Mouse (Mus musculus) intestine, postnatal 0 days (tissue): Measurements from ENCODE around the gene Ext2. TPM values are rescaled to one million over a fixed set of nuclear protein-coding genes. Genes with fewer than 3 reads are reported as not detected.

Experiments
- ATAC-seq: fragments of 200-750 bp; cut with Nextera tagmentation; 2 replicates; pipeline ENCODE4 v1.8.0; 2017; ENCODE audit warnings: mild to moderate bottlenecking, moderate TSS enrichment, moderate library complexity
- H3K27ac ChIP-seq: fragments of 300-500 bp; sonication (generic); 2 replicates; pipeline ENCODE4 v1.5.1; 2014; ENCODE audit warnings: mild to moderate bottlenecking, low read depth, low read length, moderate library complexity
- H3K27me3 ChIP-seq: fragments of 300-500 bp; sonication (generic); replicated peaks from 2 replicates; pipeline ENCODE4 v1.6.1; 2014; ENCODE audit warnings: low read length, mixed read lengths; ENCODE audit not compliant: control insufficient read depth, insufficient read depth
- H3K36me3 ChIP-seq: fragments of 300-500 bp; sonication (generic); 2 replicates; pipeline ENCODE4 v1.6.1; 2014; ENCODE audit warnings: mild to moderate bottlenecking, moderate library complexity; ENCODE audit not compliant: control insufficient read depth, insufficient read depth
- H3K4me1 ChIP-seq: fragments of 300-500 bp; sonication (generic); replicated peaks from 2 replicates; pipeline ENCODE4 v1.6.1; 2014; ENCODE audit warnings: antibody characterized with exemption, low read length, mixed read lengths; ENCODE audit not compliant: control insufficient read depth, insufficient read depth
- H3K4me2 ChIP-seq: fragments of 300-500 bp; sonication (generic); replicated peaks from 2 replicates; pipeline ENCODE4 v1.6.1; 2014; ENCODE audit warnings: low read depth, mild to moderate bottlenecking, moderate library complexity
- H3K4me3 ChIP-seq: fragments of 300-500 bp; sonication (generic); 2 replicates; pipeline ENCODE4 v1.5.1; 2014; ENCODE audit warnings: low read depth, low read length
- H3K9ac ChIP-seq: fragments of 300-500 bp; sonication (generic); 2 replicates; pipeline ENCODE4 v1.6.1; 2014; ENCODE audit warnings: mild to moderate bottlenecking, low read depth, low read length
- H3K9me3 ChIP-seq: fragments of 300-500 bp; sonication (generic); 2 replicates; pipeline ENCODE4 v1.6.1; 2016; ENCODE audit warnings: mixed run types; ENCODE audit not compliant: control insufficient read depth
- CTCF ChIP-seq: sonication (generic); IDR thresholded peaks from 2 replicates; pipeline ENCODE4 v1.5.1; 2016; ENCODE audit warnings: low read depth, mild to moderate bottlenecking, control low read depth, antibody characterized with exemption, moderate library complexity
- WGBS: fragments of 180-500 bp; shearing (Covaris S2); extraction: QIAGEN DNeasy Blood & Tissue Kit; methylation state at CpG from one replicate; pipeline ENCODE4 v1.1.7; 2014; 5-methylcytosine and 5-hydroxymethylcytosine counted together
- polyA plus RNA-seq: library from polyadenylated mRNA; unstranded; fragments of >200 nt; fragmentation: Nextera tagmentation; extraction: Ambion mirVana; gene quantifications from 2 replicates; pipeline ENCODE4 v1.2.1, GENCODE M21; 2015

Gene Ext2
- polyA plus RNA-seq, 1 experiment from 2014 or later, result 40.8 TPM

GRCm38 (mm10) chr2:93788557-93788956 lies 33.8 kb downstream of the Ext2 start:
- H3K9ac ChIP-seq, result no peak overlapping the region
- H3K27ac ChIP-seq, result no peak overlapping the region
- H3K9me3 ChIP-seq, result no peaks in the 10 kb centered on the region
- H3K4me1 ChIP-seq, result no peaks in the 10 kb centered on the region
- no peak overlapping the region for H3K4me3 ChIP-seq
- H3K4me2 ChIP-seq, result no peak overlapping the region
- peaks cover 32% of the 10 kb centered on the region for H3K36me3 ChIP-seq
- ATAC-seq, result no peak
- 88% methylated on average over 5 of the region's 5 CpGs for WGBS
- TF ChIP-seq CTCF, result no peak
- H3K27me3 ChIP-seq, result no peaks in the 10 kb centered on the region

- H3K27ac ChIP-seq, result no peak overlapping the region
- H3K9ac ChIP-seq, result no peak overlapping the region
- no peaks in the 10 kb centered on the region for H3K4me1 ChIP-seq
- peak; percentile 87 for TF ChIP-seq CTCF
- H3K27me3 ChIP-seq, result no peaks in the 10 kb centered on the region
- peaks cover 24% of the 10 kb centered on the region for H3K36me3 ChIP-seq
- H3K9me3 ChIP-seq, result no peaks in the 10 kb centered on the region
- ATAC-seq, result peak; percentile 53; the same call in 1 of the 2 replicates
- H3K4me2 ChIP-seq, result no peak overlapping the region
- H3K4me3 ChIP-seq, result no peak overlapping the region
- WGBS, result 43% methylated on average over 4 of the region's 4 CpGs
Observed at GRCm38 (mm10) chr2:93786175-93786574, 36.2 kb downstream of the Ext2 start.

GRCm38 (mm10) chr2:93785432-93785798 lies 37.0 kb downstream of the Ext2 start:
- Histone ChIP-seq H3K4me2 (no peak overlapping the region), H3K9me3 (no peaks in the 10 kb centered on the region), H3K27ac (no peak overlapping the region), H3K9ac (no peak overlapping the region), H3K27me3 (no peaks in the 10 kb centered on the region), H3K4me3 (no peak overlapping the region), H3K36me3 (peaks cover 24% of the 10 kb centered on the region), H3K4me1 (no peaks in the 10 kb centered on the region)
- no peak for TF ChIP-seq CTCF
- WGBS, result 50% methylated on average over 2 of the region's 2 CpGs
- ATAC-seq, result 0 out of 2 replicates have a peak, but pooled peaks have one; percentile 10

DNA sequence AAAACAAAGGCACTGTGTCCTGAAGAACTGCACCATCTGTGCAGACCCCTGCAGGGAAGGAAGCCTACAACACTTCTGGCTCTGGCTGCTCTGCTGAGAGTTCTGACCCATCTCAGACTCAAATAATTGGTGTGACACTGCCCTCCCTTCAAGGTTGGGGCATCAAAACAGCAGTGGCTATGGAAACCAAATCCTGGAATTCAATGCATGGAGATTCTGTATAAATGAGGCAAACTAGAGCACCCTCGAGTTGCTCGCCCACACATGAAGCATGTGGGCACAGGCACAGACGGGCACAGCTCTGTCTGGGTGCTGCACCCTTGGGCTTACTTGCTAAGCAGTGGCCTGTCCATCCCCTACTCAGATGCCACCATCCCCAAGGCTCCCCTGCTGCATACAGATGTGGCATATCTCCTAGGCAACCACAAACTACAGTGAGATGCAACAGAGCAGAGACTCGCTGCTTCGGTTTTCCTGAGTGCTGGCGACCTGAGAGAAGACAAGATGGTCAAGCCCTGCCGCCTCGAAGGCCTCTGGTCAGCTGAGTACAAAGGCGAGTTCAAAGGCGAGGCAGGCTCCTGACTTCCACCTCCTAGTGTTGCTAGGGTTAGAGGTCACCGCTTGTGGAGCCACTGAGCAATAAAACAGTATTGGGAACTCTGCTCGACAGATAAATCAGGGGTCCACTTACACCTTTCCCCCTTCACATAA lies 37.5 kb downstream of the Ext2 start:
- peaks cover 24% of the 10 kb centered on the region for H3K36me3 ChIP-seq

GRCm38 (mm10) chr2:93783926-93784539 lies 38.3 kb downstream of the Ext2 start:
- H3K36me3 ChIP-seq, result peaks cover 18% of the 10 kb centered on the region
- TF ChIP-seq CTCF, result no peak
- H3K4me1 ChIP-seq, result peaks cover 9% of the 10 kb centered on the region; the same call in 1 of the 2 replicates
- H3K4me3 ChIP-seq, result no peak overlapping the region
- no peak overlapping the region for H3K9ac ChIP-seq
- no peaks in the 10 kb centered on the region for H3K27me3 ChIP-seq
- 84% methylated on average over 9 of the region's 9 CpGs for WGBS
- ATAC-seq, result no peak
- H3K4me2 ChIP-seq, result no peak overlapping the region
- H3K9me3 ChIP-seq, result no peaks in the 10 kb centered on the region
- H3K27ac ChIP-seq, result no peak overlapping the region

More for the DNA sequence above, 37.5 kb downstream of the Ext2 start:
- H3K27me3 ChIP-seq, result no peaks in the 10 kb centered on the region
- no peaks in the 10 kb centered on the region for H3K9me3 ChIP-seq
- H3K4me3 ChIP-seq, result no peak overlapping the region
- peak; percentile 5; the same call in 1 of the 2 replicates for TF ChIP-seq CTCF
- H3K27ac ChIP-seq, result no peak overlapping the region
- peaks cover under 1% of the 10 kb centered on the region; the same call in 1 of the 2 replicates for H3K4me1 ChIP-seq
- no peak overlapping the region for H3K9ac ChIP-seq
- H3K4me2 ChIP-seq, result no peak overlapping the region
- ATAC-seq, result no peak
- whole genome bisulfite sequencing, result 54% methylated on average over 12 of the region's 12 CpGs

DNA sequence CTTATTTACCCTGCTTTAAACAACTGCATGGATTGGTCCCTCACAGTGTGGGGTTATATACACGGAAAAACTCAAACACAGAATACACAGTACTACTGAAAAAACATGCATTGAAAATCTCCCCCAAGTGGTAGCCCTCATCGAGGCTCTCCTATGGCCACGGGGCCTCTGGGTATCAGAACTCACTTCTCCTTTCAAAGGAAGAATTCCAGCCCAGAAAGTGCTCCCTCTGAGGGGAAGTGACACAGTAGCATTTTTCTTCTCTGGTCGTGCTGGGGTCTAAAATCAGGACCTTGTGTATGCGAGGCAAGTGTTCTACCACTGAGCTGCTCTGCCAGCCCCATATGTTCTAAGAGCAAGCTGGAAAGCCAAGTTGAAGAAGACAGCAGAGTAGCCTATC lies 39.7 kb downstream of the Ext2 start:
- H3K4me3 ChIP-seq, result no peak overlapping the region
- 73% methylated on average over 5 of the region's 5 CpGs for WGBS
- no peak overlapping the region for H3K9ac ChIP-seq
- no peaks in the 10 kb centered on the region for H3K27me3 ChIP-seq
- H3K27ac ChIP-seq, result no peak overlapping the region
- H3K4me2 ChIP-seq, result no peak overlapping the region
- peaks cover 6% of the 10 kb centered on the region; the same call in 1 of the 2 replicates for H3K36me3 ChIP-seq
- H3K9me3 ChIP-seq, result no peaks in the 10 kb centered on the region
- peaks cover 11% of the 10 kb centered on the region; the same call in 1 of the 2 replicates for H3K4me1 ChIP-seq
- ATAC-seq, result no peak
- TF ChIP-seq CTCF, result no peak
